Mouse (Mus musculus) cerebellum, postnatal 10 days (tissue): ENCODE measurements around the gene Aldh1a3.

Source experiments
- DNase-seq, 2 experiments: peaks; one replicate each; pipeline ENCODE4 v3.0.0; 2021; ENCODE audit warnings: mixed read lengths in 2 of 2

The Aldh1a3 gene

GRCm38 (mm10) chr7:66369071-66369933, 58.0 kb downstream of the Aldh1a3 start:
- no peak for DNase-seq

- no peak for DNase-seq
These were observed 61.4 kb downstream of the Aldh1a3 start, which contains the start of gene Gm10974 for GRCm38 (mm10) chr7:66365904-66366303. TSS of gene Gm10974 (plus strand) at chr7:66365905.

- DNase-seq: no peak
These were observed 61.9 kb downstream of the Aldh1a3 start for GRCm38 (mm10) chr7:66365411-66365810.

GRCm38 (mm10) chr7:66364491-66364890, 62.8 kb downstream of the Aldh1a3 start:
- DNase-seq: no peak

GRCm38 (mm10) chr7:66359044-66359443, 68.3 kb downstream of the Aldh1a3 start:
- no peak for DNase-seq

GRCm38 (mm10) chr7:66358461-66358860, 68.9 kb downstream of the Aldh1a3 start:
- DNase-seq: no peak

- DNase-seq: no peak
These were observed 71.4 kb downstream of the Aldh1a3 start for GRCm38 (mm10) chr7:66355791-66356522.

GRCm38 (mm10) chr7:66354911-66355310, 72.4 kb downstream of the Aldh1a3 start:
- no peak for DNase-seq

- no peak for DNase-seq
These were observed 76.2 kb downstream of the Aldh1a3 start for GRCm38 (mm10) chr7:66351074-66351473.

GRCm38 (mm10) chr7:66349670-66350069, 77.6 kb downstream of the Aldh1a3 start:
- DNase-seq: no peak

- no peak for DNase-seq
These were observed 78.7 kb downstream of the Aldh1a3 start for GRCm38 (mm10) chr7:66348588-66348987.

- peak; percentile 47 to 62 for DNase-seq
These were observed 80.2 kb downstream of the Aldh1a3 start for GRCm38 (mm10) chr7:66346959-66347663.

GRCm38 (mm10) chr7:66343307-66343706, 84.0 kb downstream of the Aldh1a3 start:
- DNase-seq: no peak

- DNase-seq: no peak
These were observed 84.5 kb downstream of the Aldh1a3 start for GRCm38 (mm10) chr7:66342831-66343230.

GRCm38 (mm10) chr7:66342323-66342722, 85.0 kb downstream of the Aldh1a3 start:
- DNase-seq: peak; percentile 56 to 64
